Mouse (Mus musculus): Measurements from ENCODE around the gene Cracr2a. TPM values are rescaled to one million over a fixed set of nuclear protein-coding genes. Genes with fewer than 3 reads are reported as not detected.

The Cracr2a gene
- total and polyA plus RNA-seq, 2 experiments, result 0.07 to 0.09 TPM

DNA sequence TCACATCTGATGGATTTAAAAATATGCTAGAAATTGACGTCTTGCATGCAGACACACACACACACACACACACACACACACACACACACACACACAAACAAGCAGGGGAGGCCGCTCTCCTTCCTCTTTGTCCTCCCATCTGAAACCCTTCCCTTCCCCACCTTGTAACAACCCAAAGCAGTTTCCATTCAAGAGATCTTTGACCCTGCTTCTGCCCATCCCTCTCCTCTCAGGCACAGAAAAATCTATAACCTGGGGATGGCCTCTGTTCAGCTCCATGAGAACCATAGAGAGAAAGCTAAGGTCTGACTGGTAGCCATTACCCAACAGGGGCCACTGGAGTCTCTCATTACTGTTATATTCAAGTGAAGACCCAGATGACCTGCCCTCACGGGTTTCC is 117.9 kb downstream of the Cracr2a start:
- no peaks in the 10 kb centered on the region for H3K79me2 ChIP-seq (ENCODE audit: control insufficient read depth, insufficient read depth, low read length)
- H3K36me3 ChIP-seq (ENCODE audit: control insufficient read depth, insufficient read depth, low read length), result no peaks in the 10 kb centered on the region
- H3K4me3 ChIP-seq (ENCODE audit: insufficient read depth, low read depth, low read length), result no peak overlapping the region
- WGBS, result 59% methylated on average over 3 of the region's 3 CpGs
- TF ChIP-seq CTCF (IDR thresholded peaks at IDR 0.05; ENCODE audit: low read depth, low read length) (no peak), POLR2A (IDR thresholded peaks at IDR 0.05; ENCODE audit: extremely low read depth, insufficient read depth, low read length) (no peak)
- no peak overlapping the region for H3K27ac ChIP-seq (replicated peaks; ENCODE audit: insufficient read depth, low read depth, low read length)
- DNase-seq (ENCODE audit: extremely low read depth, low read depth, low spot score), result no peak
- no peaks in the 10 kb centered on the region for H3K27me3 ChIP-seq (ENCODE audit: control insufficient read depth, insufficient read depth, low read length)
- H3K4me1 ChIP-seq (ENCODE audit: control insufficient read depth, insufficient read depth, low read length), result no peaks in the 10 kb centered on the region
- H3K9ac ChIP-seq (ENCODE audit: low read depth, low read length), result no peak overlapping the region

DNA sequence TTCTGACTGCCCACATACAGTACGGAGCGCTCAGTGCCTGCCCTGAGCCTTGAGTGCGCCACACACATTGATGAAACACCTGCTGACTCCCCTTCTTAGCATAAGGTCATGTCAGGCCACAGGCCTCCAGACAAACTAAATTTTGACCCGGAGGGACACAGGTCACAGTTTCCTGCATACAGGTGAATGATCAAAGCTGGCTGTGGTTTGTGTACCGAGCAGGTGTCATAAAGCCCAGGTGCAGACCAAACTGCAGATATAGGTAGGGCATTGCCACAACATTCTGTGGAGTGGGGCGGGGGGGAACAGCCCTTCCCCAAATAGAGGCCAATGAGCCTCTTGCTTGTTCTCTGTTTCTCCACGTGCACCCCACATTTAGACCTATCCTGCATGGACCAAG is 119.6 kb downstream of the Cracr2a start:
- no peak for TF ChIP-seq CTCF (IDR thresholded peaks at IDR 0.05; ENCODE audit: low read depth, low read length)
- no peak for TF ChIP-seq POLR2A (IDR thresholded peaks at IDR 0.05; ENCODE audit: extremely low read depth, insufficient read depth, low read length)
- no peaks in the 10 kb centered on the region for H3K79me2 ChIP-seq (ENCODE audit: control insufficient read depth, insufficient read depth, low read length)
- H3K4me1 ChIP-seq (ENCODE audit: control insufficient read depth, insufficient read depth, low read length), result no peaks in the 10 kb centered on the region
- WGBS, result 63% methylated on average over 7 of the region's 7 CpGs
- DNase-seq (ENCODE audit: extremely low read depth, low read depth, low spot score), result no peak
- H3K36me3 ChIP-seq (ENCODE audit: control insufficient read depth, insufficient read depth, low read length), result no peaks in the 10 kb centered on the region
- H3K9ac ChIP-seq (ENCODE audit: low read depth, low read length), result no peak overlapping the region
- H3K4me3 ChIP-seq (ENCODE audit: insufficient read depth, low read depth, low read length), result no peak overlapping the region
- H3K27ac ChIP-seq (replicated peaks; ENCODE audit: insufficient read depth, low read depth, low read length), result no peak overlapping the region
- no peaks in the 10 kb centered on the region for H3K27me3 ChIP-seq (ENCODE audit: control insufficient read depth, insufficient read depth, low read length)

DNA sequence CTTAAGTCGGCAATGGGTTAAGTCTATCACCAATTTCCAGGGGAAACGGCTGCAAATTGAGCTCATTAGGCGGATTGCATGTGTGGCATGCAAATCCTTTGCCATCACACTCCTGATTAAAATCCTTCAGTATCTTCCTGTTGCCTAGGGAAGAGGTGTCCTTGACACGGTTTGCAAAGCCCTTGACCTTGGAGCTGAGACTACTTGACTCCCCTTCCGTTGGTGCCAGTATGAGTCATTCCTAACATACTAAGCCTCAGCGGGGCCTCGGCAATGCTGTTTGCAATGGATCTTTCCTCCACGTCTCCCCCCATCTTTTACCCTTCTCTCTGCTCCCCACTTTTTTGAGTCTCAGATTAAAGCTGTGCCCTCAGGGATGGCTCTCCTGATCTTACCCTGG is 122.4 kb downstream of the Cracr2a start:
- Histone ChIP-seq H3K4me3 (ENCODE audit: insufficient read depth, low read depth, low read length) (no peak overlapping the region), H3K9ac (ENCODE audit: low read depth, low read length) (no peak overlapping the region), H3K36me3 (ENCODE audit: control insufficient read depth, insufficient read depth, low read length) (no peaks in the 10 kb centered on the region), H3K27me3 (ENCODE audit: control insufficient read depth, insufficient read depth, low read length) (no peaks in the 10 kb centered on the region), H3K79me2 (ENCODE audit: control insufficient read depth, insufficient read depth, low read length) (no peaks in the 10 kb centered on the region), H3K4me1 (ENCODE audit: control insufficient read depth, insufficient read depth, low read length) (no peaks in the 10 kb centered on the region), H3K27ac (replicated peaks; ENCODE audit: insufficient read depth, low read depth, low read length) (no peak overlapping the region)
- TF ChIP-seq POLR2A (IDR thresholded peaks at IDR 0.05; ENCODE audit: extremely low read depth, insufficient read depth, low read length) (no peak), CTCF (IDR thresholded peaks at IDR 0.05; ENCODE audit: low read depth, low read length) (no peak)
- 46% methylated on average over 8 of the region's 8 CpGs for WGBS
- DNase-seq (ENCODE audit: extremely low read depth, low read depth, low spot score), result no peak

DNA sequence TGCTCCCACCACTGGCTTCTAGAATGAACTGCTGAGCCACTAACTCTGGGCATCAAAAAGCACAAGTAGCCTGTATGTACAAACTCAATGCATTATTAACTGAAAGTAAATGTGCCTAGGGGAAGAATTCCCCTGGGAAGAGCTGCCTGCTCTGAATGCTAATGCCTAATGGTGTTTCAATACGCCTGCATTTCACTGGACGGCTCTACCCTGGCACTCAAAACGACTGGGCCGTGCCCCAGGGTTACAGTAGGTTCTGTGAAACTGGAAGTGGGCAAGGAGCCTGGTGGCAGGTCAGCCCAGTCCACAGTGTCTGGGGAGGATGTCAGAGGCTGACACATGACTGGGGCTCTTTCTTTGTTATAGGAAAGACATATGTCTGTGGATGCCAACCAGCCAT is 123.8 kb downstream of the Cracr2a start:
- DNase-seq (ENCODE audit: extremely low read depth, low read depth, low spot score), result no peak
- Histone ChIP-seq H3K27me3 (ENCODE audit: control insufficient read depth, insufficient read depth, low read length) (no peaks in the 10 kb centered on the region), H3K36me3 (ENCODE audit: control insufficient read depth, insufficient read depth, low read length) (no peaks in the 10 kb centered on the region), H3K4me3 (ENCODE audit: insufficient read depth, low read depth, low read length) (no peak overlapping the region), H3K79me2 (ENCODE audit: control insufficient read depth, insufficient read depth, low read length) (no peaks in the 10 kb centered on the region), H3K9ac (ENCODE audit: low read depth, low read length) (no peak overlapping the region), H3K27ac (replicated peaks; ENCODE audit: insufficient read depth, low read depth, low read length) (no peak overlapping the region), H3K4me1 (ENCODE audit: control insufficient read depth, insufficient read depth, low read length) (no peaks in the 10 kb centered on the region)
- TF ChIP-seq POLR2A (IDR thresholded peaks at IDR 0.05; ENCODE audit: extremely low read depth, insufficient read depth, low read length), result no peak
- TF ChIP-seq CTCF (IDR thresholded peaks at IDR 0.05; ENCODE audit: low read depth, low read length), result no peak
- WGBS, result 72% methylated on average over 4 of the region's 4 CpGs

DNA sequence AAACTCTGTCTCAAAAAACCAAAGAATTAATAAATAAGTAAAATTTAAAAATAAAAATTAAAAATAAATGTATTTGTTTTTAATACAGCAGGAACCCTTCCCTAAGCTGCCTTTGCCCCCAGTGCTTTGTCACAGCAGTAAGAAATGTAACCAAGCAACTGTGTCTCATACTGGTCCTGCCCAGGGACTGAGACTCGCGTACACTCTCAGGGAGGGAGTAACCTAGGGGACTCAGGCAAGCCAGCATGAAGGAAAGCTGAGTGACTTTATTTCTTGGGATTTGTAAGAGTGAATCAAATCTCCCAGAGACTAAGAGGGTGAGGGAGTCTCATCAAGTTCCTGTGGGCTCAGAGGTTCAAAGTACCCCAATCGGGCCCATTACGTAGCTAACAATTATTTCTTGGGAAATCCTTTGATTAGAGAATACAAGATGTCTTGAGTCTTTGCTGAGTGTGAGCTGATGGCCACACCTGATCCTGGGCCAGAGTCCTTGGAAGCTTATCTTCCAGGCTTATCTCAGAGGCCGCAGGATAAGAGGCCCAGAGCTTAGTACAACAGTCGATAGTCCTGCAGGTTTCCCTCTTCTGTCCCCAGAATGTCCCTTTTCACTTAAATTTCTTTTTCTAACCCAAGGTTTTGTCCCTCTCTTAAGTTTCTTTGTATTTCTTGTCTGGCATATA is 126.2 kb downstream of the Cracr2a start:
- 78% methylated on average over 6 of the region's 6 CpGs for WGBS
- no peak for DNase-seq (ENCODE audit: extremely low read depth, low read depth, low spot score)
- no peak overlapping the region for H3K27ac ChIP-seq (replicated peaks; ENCODE audit: insufficient read depth, low read depth, low read length)

DNA sequence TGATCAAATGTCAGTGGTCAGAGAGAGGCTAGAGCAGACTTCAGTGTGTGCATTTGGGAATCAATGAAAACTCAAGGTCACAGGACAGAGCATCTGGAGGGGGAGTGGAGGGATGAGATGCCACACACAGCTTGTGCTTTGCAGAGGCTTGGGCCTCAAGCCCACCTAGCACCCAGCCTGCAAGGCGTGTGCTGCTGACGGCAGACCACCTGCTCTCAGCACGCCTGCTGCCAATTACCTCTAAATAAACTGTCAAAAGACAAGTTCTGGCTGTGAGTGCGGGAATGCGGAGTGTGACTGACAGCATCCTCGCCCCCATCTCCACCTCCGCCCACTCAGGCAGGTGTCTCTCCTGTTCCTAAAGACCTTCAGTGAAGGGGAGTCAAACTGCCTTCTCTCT is 131.2 kb downstream of the Cracr2a start:
- H3K9ac ChIP-seq (ENCODE audit: low read depth, low read length), result no peak overlapping the region
- no peaks in the 10 kb centered on the region for H3K4me1 ChIP-seq (ENCODE audit: control insufficient read depth, insufficient read depth, low read length)
- H3K4me3 ChIP-seq (ENCODE audit: insufficient read depth, low read depth, low read length), result no peak overlapping the region
- H3K27me3 ChIP-seq (ENCODE audit: control insufficient read depth, insufficient read depth, low read length), result no peaks in the 10 kb centered on the region
- H3K36me3 ChIP-seq (ENCODE audit: control insufficient read depth, insufficient read depth, low read length), result no peaks in the 10 kb centered on the region
- TF ChIP-seq CTCF (IDR thresholded peaks at IDR 0.05; ENCODE audit: low read depth, low read length) (no peak), POLR2A (IDR thresholded peaks at IDR 0.05; ENCODE audit: extremely low read depth, insufficient read depth, low read length) (no peak)
- DNase-seq (ENCODE audit: extremely low read depth, low read depth, low spot score), result no peak
- H3K27ac ChIP-seq (replicated peaks; ENCODE audit: insufficient read depth, low read depth, low read length), result no peak overlapping the region
- WGBS, result 33% methylated on average over 7 of the region's 7 CpGs
- H3K79me2 ChIP-seq (ENCODE audit: control insufficient read depth, insufficient read depth, low read length), result no peaks in the 10 kb centered on the region

More for the DNA sequence above, 126.2 kb downstream of the Cracr2a start:
- Histone ChIP-seq H3K36me3 (ENCODE audit: control insufficient read depth, insufficient read depth, low read length) (no peaks in the 10 kb centered on the region), H3K79me2 (ENCODE audit: control insufficient read depth, insufficient read depth, low read length) (no peaks in the 10 kb centered on the region), H3K4me3 (ENCODE audit: insufficient read depth, low read depth, low read length) (no peak overlapping the region), H3K4me1 (ENCODE audit: control insufficient read depth, insufficient read depth, low read length) (no peaks in the 10 kb centered on the region), H3K9ac (ENCODE audit: low read depth, low read length) (no peak overlapping the region), H3K27me3 (ENCODE audit: control insufficient read depth, insufficient read depth, low read length) (no peaks in the 10 kb centered on the region)
- TF ChIP-seq CTCF (IDR thresholded peaks at IDR 0.05; ENCODE audit: low read depth, low read length) (no peak), POLR2A (IDR thresholded peaks at IDR 0.05; ENCODE audit: extremely low read depth, insufficient read depth, low read length) (no peak)
